Mouse (Mus musculus): ENCODE results near the gene A730009L09Rik. TPM values are rescaled to one million over a fixed set of nuclear protein-coding genes. Genes with fewer than 3 reads are reported as not detected.

The A730009L09Rik gene
- polyA plus RNA-seq (2014; fragmentation: Nextera tagmentation; extraction: Ambion mirVana) = 0.18 TPM in 1 of 2 replicates, not detected in the other

DNA sequence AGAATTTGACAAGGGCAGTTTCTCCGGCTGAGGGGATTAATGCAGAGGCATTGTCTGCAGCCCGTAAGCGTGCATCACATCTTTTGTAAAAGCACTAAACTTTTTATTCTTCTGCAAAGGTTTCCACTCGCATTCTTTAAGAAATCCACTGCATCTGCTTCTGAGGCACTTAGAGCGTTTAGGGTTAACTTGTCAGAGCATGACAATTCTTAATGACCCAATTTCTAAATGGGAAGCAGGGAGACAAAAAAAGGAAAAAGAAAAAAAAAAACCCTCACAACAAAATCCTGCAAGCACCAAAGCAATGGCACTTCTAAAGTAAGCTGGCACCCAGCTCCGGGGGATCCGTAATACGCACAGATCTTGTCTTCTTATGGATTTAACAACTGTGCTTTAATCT lies at the start of gene A730009L09Rik:
Gene A730009L09Rik, plus strand, starts transcription at position 301 of the 400 bp plus-strand sequence.
- Histone ChIP-seq H3K27ac (no peak within 1 kb of the TSS), H3K4me3 (replicated peaks; ENCODE audit: low read length) (no peak within 1 kb of the TSS), H3K36me3 (replicated peaks; ENCODE audit: control insufficient read depth, insufficient read depth) (no peaks in the 10 kb centered on the region), H3K9ac (no peak within 1 kb of the TSS), H3K27me3 (ENCODE audit: control insufficient read depth, insufficient read depth, low read length) (no peaks in the 10 kb centered on the region), H3K9me3 (ENCODE audit: control insufficient read depth, low read length) (peaks cover 6% of the 10 kb centered on the region; the same call in 1 of the 2 replicates), H3K4me1 (replicated peaks; ENCODE audit: control insufficient read depth, insufficient read depth, low read length) (no peaks in the 10 kb centered on the region), H3K4me2 (replicated peaks) (no peak within 1 kb of the TSS; the same call in 1 of the 2 replicates)
- WGBS = 41% methylated on average over 8 of the region's 8 CpGs
- no peak for DNase-seq (ENCODE audit: low spot score)
- no peak for ATAC-seq (ENCODE audit: low FRiP score)

DNA sequence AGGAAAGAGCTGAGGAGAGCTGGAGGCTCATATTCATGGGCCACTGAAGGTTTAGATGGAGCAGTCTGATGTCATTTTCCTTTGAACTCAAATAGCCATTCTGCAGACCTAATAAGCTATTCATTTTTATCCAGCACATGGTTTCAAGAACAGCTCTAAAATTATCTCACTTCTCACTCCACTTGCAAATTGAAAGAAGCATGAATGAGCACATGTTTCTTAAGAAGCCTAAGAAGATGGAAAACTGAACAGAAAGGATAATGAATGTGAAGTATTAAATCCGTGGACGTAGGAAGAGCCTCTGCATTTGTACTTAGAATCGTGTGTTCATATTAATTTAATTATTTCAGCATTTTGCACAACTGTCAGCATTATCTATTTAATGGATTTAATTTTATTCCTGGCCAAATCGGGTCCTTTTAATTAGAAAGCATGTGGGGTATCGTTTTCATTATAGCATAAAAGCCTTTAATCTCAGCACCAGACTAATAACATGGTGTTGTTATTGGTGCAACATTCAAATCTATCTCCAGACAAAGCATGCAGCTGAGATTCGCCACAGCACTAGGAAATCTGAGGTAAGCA lies 49.2 kb upstream of the A730009L09Rik start:
- Histone ChIP-seq H3K4me1 (replicated peaks; ENCODE audit: control insufficient read depth, insufficient read depth, low read length) (no peaks in the 10 kb centered on the region), H3K36me3 (replicated peaks; ENCODE audit: control insufficient read depth, insufficient read depth) (no peaks in the 10 kb centered on the region), H3K4me2 (replicated peaks) (no peak overlapping the region), H3K27ac (no peak overlapping the region), H3K9me3 (ENCODE audit: control insufficient read depth, low read length) (no peaks in the 10 kb centered on the region), H3K27me3 (ENCODE audit: control insufficient read depth, insufficient read depth, low read length) (no peaks in the 10 kb centered on the region), H3K4me3 (replicated peaks; ENCODE audit: low read length) (no peak overlapping the region), H3K9ac (no peak overlapping the region)
- 73% methylated on average over 6 of the region's 6 CpGs for WGBS
- DNase-seq (ENCODE audit: low spot score) = no peak
- ATAC-seq (ENCODE audit: low FRiP score) = no peak

DNA sequence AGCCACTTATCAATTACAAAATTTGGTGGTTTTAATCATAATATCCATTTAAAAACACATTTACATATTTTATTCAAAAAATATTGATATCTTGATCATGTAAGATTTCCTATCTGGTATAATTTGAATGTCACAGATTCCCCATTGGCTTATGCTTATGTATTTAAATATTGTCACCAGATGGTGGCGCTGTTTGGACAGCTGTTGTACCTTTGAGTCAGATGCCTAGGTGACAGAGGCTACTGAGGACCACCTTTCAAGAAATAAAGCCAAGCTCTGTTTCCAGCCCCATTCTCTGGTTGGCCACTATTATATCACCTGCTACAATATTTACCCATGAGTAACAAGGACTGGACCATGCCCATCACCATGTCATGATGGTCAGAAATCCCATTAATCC lies 46.0 kb upstream of the A730009L09Rik start:
- Histone ChIP-seq H3K27me3 (ENCODE audit: control insufficient read depth, insufficient read depth, low read length) (no peaks in the 10 kb centered on the region), H3K4me1 (replicated peaks; ENCODE audit: control insufficient read depth, insufficient read depth, low read length) (no peaks in the 10 kb centered on the region), H3K9ac (no peak overlapping the region), H3K9me3 (ENCODE audit: control insufficient read depth, low read length) (no peaks in the 10 kb centered on the region), H3K4me3 (replicated peaks; ENCODE audit: low read length) (no peak overlapping the region), H3K4me2 (replicated peaks) (no peak overlapping the region), H3K36me3 (replicated peaks; ENCODE audit: control insufficient read depth, insufficient read depth) (no peaks in the 10 kb centered on the region), H3K27ac (no peak overlapping the region)
- ATAC-seq (ENCODE audit: low FRiP score) (no peak), DNase-seq (ENCODE audit: low spot score) (no peak)
- WGBS = 28% methylated on average over 1 of the region's 1 CpGs

DNA sequence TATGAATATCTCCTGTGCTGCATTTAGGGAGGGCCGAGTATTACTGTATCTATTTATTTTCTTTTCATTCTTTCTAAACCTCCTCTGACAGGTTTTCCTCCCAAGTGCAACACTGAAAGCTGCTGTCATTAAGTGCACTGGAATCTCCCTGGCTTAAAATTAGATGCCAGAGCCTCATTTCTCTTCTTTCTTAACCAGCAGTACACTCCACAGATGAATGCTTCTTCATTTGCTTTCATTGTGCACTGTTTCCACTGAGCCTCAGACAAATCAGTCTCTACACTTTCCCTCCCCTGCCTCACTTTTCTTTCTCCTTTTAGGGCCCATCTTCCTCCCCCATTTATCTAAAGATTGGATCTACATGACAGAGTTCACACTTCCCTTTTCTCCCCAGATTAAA lies 44.9 kb upstream of the A730009L09Rik start:
- WGBS = 70% methylated on average over 1 of the region's 1 CpGs
- H3K9me3 ChIP-seq (ENCODE audit: control insufficient read depth, low read length) = no peaks in the 10 kb centered on the region
- H3K4me2 ChIP-seq (replicated peaks) = no peak overlapping the region
- H3K4me1 ChIP-seq (replicated peaks; ENCODE audit: control insufficient read depth, insufficient read depth, low read length) = no peaks in the 10 kb centered on the region
- H3K4me3 ChIP-seq (replicated peaks; ENCODE audit: low read length) = no peak overlapping the region
- H3K27ac ChIP-seq = peak overlapping the region; percentile 20; the same call in 1 of the 2 replicates
- H3K36me3 ChIP-seq (replicated peaks; ENCODE audit: control insufficient read depth, insufficient read depth) = no peaks in the 10 kb centered on the region
- H3K9ac ChIP-seq = no peak overlapping the region
- DNase-seq (ENCODE audit: low spot score) = no peak
- no peaks in the 10 kb centered on the region for H3K27me3 ChIP-seq (ENCODE audit: control insufficient read depth, insufficient read depth, low read length)
- ATAC-seq (ENCODE audit: low FRiP score) = no peak

DNA sequence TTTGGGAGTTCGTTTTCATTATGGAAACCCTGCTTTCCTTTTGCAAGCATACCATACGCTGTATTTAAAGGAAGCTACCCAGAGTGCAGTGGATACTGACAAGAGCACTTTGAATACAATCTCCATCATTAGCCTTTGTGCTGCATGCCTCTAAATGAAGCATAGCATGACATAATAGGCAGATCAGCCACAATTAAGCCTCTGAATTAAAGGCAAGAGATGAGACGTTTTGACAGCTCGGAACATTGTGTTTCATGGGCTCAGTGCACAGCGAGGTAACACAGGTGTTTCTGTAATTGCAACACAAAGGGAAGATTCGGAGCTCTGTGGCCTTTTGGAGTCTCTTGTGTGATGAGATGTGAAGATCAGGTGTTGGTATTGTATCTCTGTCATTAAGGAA lies 41.5 kb upstream of the A730009L09Rik start:
- ATAC-seq (ENCODE audit: low FRiP score) (no peak), DNase-seq (ENCODE audit: low spot score) (no peak)
- Histone ChIP-seq H3K4me1 (replicated peaks; ENCODE audit: control insufficient read depth, insufficient read depth, low read length) (no peaks in the 10 kb centered on the region), H3K9me3 (ENCODE audit: control insufficient read depth, low read length) (no peaks in the 10 kb centered on the region), H3K4me2 (replicated peaks) (no peak overlapping the region), H3K4me3 (replicated peaks; ENCODE audit: low read length) (no peak overlapping the region), H3K9ac (no peak overlapping the region), H3K27me3 (ENCODE audit: control insufficient read depth, insufficient read depth, low read length) (no peaks in the 10 kb centered on the region), H3K36me3 (replicated peaks; ENCODE audit: control insufficient read depth, insufficient read depth) (no peaks in the 10 kb centered on the region), H3K27ac (no peak overlapping the region)
- WGBS = 56% methylated on average over 6 of the region's 6 CpGs

DNA sequence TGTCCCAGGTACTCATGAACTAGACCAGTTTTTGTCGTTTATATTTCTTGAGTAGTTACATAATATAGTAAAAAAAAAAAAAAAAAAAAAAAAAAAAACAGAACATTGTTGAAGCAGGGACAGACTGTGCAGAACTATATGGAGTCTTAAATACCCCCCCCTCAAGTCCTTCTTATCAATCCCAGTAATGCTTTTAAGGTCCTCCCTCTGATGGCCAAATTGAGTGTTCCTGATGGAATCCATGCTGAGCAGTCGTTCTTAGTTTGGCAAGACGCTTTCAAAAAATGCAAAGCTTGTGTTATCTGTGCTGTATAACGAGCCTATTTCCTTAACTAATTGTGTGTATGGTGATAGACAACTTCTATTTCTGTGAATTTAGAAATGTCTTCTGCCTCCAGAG lies 40.2 kb upstream of the A730009L09Rik start:
- no peak for DNase-seq (ENCODE audit: low spot score)
- H3K27ac ChIP-seq = no peak overlapping the region
- no peak for ATAC-seq (ENCODE audit: low FRiP score)
- 84% methylated on average over 4 of the region's 4 CpGs for WGBS
- no peaks in the 10 kb centered on the region for H3K9me3 ChIP-seq (ENCODE audit: control insufficient read depth, low read length)
- no peaks in the 10 kb centered on the region for H3K4me1 ChIP-seq (replicated peaks; ENCODE audit: control insufficient read depth, insufficient read depth, low read length)
- H3K4me3 ChIP-seq (replicated peaks; ENCODE audit: low read length) = no peak overlapping the region
- no peaks in the 10 kb centered on the region for H3K36me3 ChIP-seq (replicated peaks; ENCODE audit: control insufficient read depth, insufficient read depth)
- H3K9ac ChIP-seq = no peak overlapping the region
- H3K4me2 ChIP-seq (replicated peaks) = no peak overlapping the region
- H3K27me3 ChIP-seq (ENCODE audit: control insufficient read depth, insufficient read depth, low read length) = no peaks in the 10 kb centered on the region

DNA sequence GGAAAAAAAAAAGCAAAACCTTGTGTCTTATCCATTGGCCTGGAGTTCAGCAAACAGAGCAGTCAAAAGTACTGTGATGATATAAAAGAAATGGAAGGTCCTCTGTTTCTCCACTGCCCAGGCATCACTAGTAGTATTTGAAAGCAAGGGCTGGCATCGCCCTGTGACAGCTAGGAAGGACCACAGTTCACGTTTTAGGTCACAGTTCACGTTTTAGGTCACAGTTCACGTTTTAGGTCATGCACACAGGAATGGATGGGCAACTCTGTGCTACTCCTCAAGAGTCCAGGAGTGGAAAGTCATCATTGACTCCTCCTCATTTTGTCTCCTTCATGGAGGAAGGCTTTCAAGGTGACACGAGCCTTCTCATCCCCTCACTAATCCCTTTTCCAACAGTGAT lies 38.0 kb upstream of the A730009L09Rik start:
- no peak overlapping the region for H3K4me3 ChIP-seq (replicated peaks; ENCODE audit: low read length)
- H3K4me2 ChIP-seq (replicated peaks) = no peak overlapping the region
- ATAC-seq (ENCODE audit: low FRiP score) = no peak
- no peak overlapping the region for H3K9ac ChIP-seq
- no peaks in the 10 kb centered on the region for H3K27me3 ChIP-seq (ENCODE audit: control insufficient read depth, insufficient read depth, low read length)
- H3K27ac ChIP-seq = no peak overlapping the region
- no peaks in the 10 kb centered on the region for H3K9me3 ChIP-seq (ENCODE audit: control insufficient read depth, low read length)
- WGBS = 86% methylated on average over 5 of the region's 5 CpGs
- no peak for DNase-seq (ENCODE audit: low spot score)
- no peaks in the 10 kb centered on the region for H3K4me1 ChIP-seq (replicated peaks; ENCODE audit: control insufficient read depth, insufficient read depth, low read length)
- H3K36me3 ChIP-seq (replicated peaks; ENCODE audit: control insufficient read depth, insufficient read depth) = no peaks in the 10 kb centered on the region

DNA sequence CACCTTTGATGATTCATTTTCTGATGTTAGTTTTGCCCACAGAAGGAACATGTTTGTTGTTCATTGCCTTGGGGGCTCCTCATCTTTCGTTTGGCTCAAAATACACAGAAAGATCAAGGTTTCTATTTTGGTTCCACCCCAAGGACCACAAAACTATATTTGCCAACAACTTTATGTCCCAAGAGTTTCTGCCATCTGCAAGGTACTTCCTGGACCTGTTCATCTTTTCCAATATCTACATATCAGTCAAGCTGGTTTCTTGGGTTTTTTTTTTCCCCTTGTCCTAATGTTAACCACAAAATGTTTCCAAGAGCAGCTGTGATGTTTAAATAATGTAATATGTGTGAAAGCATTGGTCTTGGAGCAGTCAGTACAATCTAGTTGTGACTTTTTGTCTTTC lies 37.4 kb upstream of the A730009L09Rik start:
- Histone ChIP-seq H3K27ac (no peak overlapping the region), H3K27me3 (ENCODE audit: control insufficient read depth, insufficient read depth, low read length) (no peaks in the 10 kb centered on the region), H3K36me3 (replicated peaks; ENCODE audit: control insufficient read depth, insufficient read depth) (no peaks in the 10 kb centered on the region), H3K9ac (no peak overlapping the region), H3K9me3 (ENCODE audit: control insufficient read depth, low read length) (no peaks in the 10 kb centered on the region), H3K4me3 (replicated peaks; ENCODE audit: low read length) (no peak overlapping the region), H3K4me2 (replicated peaks) (no peak overlapping the region), H3K4me1 (replicated peaks; ENCODE audit: control insufficient read depth, insufficient read depth, low read length) (no peaks in the 10 kb centered on the region)
- ATAC-seq (ENCODE audit: low FRiP score) (no peak), DNase-seq (ENCODE audit: low spot score) (no peak)
- 88% methylated on average over 1 of the region's 1 CpGs for WGBS

DNA sequence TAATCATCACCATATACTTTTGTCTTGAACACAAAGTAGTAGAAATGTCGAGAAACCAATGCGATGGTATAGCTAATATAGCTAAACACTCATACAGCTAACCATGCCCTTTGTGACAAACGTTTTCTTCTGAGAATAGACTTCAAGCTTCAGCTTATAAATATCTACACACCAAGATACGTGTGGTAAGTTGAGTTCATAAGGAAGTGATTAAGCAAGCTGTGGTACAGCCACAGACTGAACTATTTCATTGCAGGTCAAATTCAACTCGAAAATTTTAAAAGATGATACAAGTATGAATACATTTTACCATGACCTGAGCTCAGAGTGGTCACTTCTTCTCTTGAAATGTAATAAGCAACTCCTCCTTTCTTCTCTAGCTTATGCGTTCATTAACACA lies 37.0 kb upstream of the A730009L09Rik start:
- no peaks in the 10 kb centered on the region for H3K4me1 ChIP-seq (replicated peaks; ENCODE audit: control insufficient read depth, insufficient read depth, low read length)
- no peak for ATAC-seq (ENCODE audit: low FRiP score)
- H3K27me3 ChIP-seq (ENCODE audit: control insufficient read depth, insufficient read depth, low read length) = no peaks in the 10 kb centered on the region
- H3K4me2 ChIP-seq (replicated peaks) = no peak overlapping the region
- WGBS = 88% methylated on average over 6 of the region's 6 CpGs
- H3K27ac ChIP-seq = no peak overlapping the region
- H3K36me3 ChIP-seq (replicated peaks; ENCODE audit: control insufficient read depth, insufficient read depth) = no peaks in the 10 kb centered on the region
- H3K4me3 ChIP-seq (replicated peaks; ENCODE audit: low read length) = no peak overlapping the region
- no peak overlapping the region for H3K9ac ChIP-seq
- DNase-seq (ENCODE audit: low spot score) = no peak
- no peaks in the 10 kb centered on the region for H3K9me3 ChIP-seq (ENCODE audit: control insufficient read depth, low read length)

DNA sequence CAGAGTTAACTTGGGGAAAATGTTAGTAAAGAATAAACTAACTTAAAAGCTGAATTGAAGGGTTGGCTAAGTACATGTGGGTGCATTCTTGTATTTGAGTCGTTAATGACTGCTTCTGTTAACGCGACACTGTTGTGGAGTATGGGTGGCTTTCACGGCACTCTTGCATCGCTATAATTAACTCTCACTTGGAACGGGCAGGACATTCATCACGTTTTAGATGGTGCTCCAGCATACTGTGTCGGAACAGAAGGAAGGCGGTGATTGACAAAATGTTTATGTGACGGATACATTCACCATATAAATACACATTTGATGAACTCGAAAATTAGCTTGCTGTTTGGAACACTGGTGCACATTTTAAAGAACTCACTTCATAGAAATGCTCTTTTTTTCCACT lies 29.0 kb upstream of the A730009L09Rik start:
- H3K4me2 ChIP-seq (replicated peaks) = no peak overlapping the region
- no peak overlapping the region for H3K4me3 ChIP-seq (replicated peaks; ENCODE audit: low read length)
- H3K27ac ChIP-seq = no peak overlapping the region
- no peaks in the 10 kb centered on the region for H3K9me3 ChIP-seq (ENCODE audit: control insufficient read depth, low read length)
- DNase-seq (ENCODE audit: low spot score) (no peak), ATAC-seq (ENCODE audit: low FRiP score) (no peak)
- H3K4me1 ChIP-seq (replicated peaks; ENCODE audit: control insufficient read depth, insufficient read depth, low read length) = no peaks in the 10 kb centered on the region
- no peaks in the 10 kb centered on the region for H3K36me3 ChIP-seq (replicated peaks; ENCODE audit: control insufficient read depth, insufficient read depth)
- WGBS = 86% methylated on average over 11 of the region's 11 CpGs
- no peaks in the 10 kb centered on the region for H3K27me3 ChIP-seq (ENCODE audit: control insufficient read depth, insufficient read depth, low read length)
- no peak overlapping the region for H3K9ac ChIP-seq

Measured in hindbrain, embryonic 14.5 days (tissue).